Mouse (Mus musculus) C2C12 (cell line): ENCODE data around the gene Fry. TPM values are rescaled to one million over a fixed set of nuclear protein-coding genes. Genes with fewer than 3 reads are reported as not detected.

Source experiments
- H3K27me3 ChIP-seq: one replicate; pipeline ENCODE4 v1.6.1; 2011; ENCODE audit not compliant: control insufficient read depth, insufficient read depth, insufficient read length
- H3K36me3 ChIP-seq: one replicate; pipeline ENCODE4 v1.6.1; 2011; ENCODE audit not compliant: control insufficient read depth, insufficient read depth
- H3K4me3 ChIP-seq: one replicate; pipeline ENCODE4 v1.5.1; 2011; ENCODE audit warnings: mild to moderate bottlenecking, control low read depth; ENCODE audit not compliant: poor library complexity, insufficient read depth, severe bottlenecking
- H3K79me2 ChIP-seq: one replicate; pipeline ENCODE4 v1.6.1; 2011; ENCODE audit not compliant: control insufficient read depth, insufficient read depth
- H3K79me3 ChIP-seq: one replicate; pipeline ENCODE4 v1.6.1; 2011; ENCODE audit warnings: low read depth, control low read depth
- H3ac ChIP-seq: one replicate; pipeline ENCODE3; 2011; ENCODE audit warnings: low read depth; ENCODE audit not compliant: control insufficient read depth, insufficient read length
- CEBPB ChIP-seq: IDR thresholded peaks from one replicate; pipeline ENCODE4 v1.6.1; 2011; ENCODE audit warnings: low read depth, mild to moderate bottlenecking, control low read depth, moderate library complexity
- CTCF ChIP-seq: IDR thresholded peaks from one replicate; pipeline ENCODE4 v1.5.1; 2011; ENCODE audit not compliant: control insufficient read depth, insufficient read depth, insufficient read length
- FOSL1 ChIP-seq: IDR thresholded peaks from one replicate; pipeline ENCODE4 v1.8.0; 2011; ENCODE audit warnings: mild to moderate bottlenecking, low read length; ENCODE audit not compliant: poor library complexity, insufficient read depth, severe bottlenecking
- MAX ChIP-seq: IDR thresholded peaks from one replicate; pipeline ENCODE4 v1.6.1; 2011; ENCODE audit warnings: mild to moderate bottlenecking, control low read depth
- MYOD1 ChIP-seq: IDR thresholded peaks from one replicate; pipeline ENCODE4 v1.6.1; 2011; ENCODE audit warnings: low read depth; ENCODE audit not compliant: control insufficient read depth, insufficient read length
- MYOG ChIP-seq: IDR thresholded peaks from one replicate; pipeline ENCODE4 v1.6.1; 2011; ENCODE audit not compliant: control insufficient read depth, insufficient read length; ENCODE audit errors: extremely low read depth
- USF1 ChIP-seq: IDR thresholded peaks from one replicate; pipeline ENCODE4 v1.6.1; 2011; ENCODE audit warnings: low read depth, mild to moderate bottlenecking, control low read depth, moderate library complexity
- polyA plus RNA-seq: library from polyadenylated mRNA; unstranded; fragments of >200 nt; fragmentation: generic; extraction: Trizol; gene quantifications from one replicate; pipeline ENCODE4 v1.2.1, GENCODE M21; 2012; ENCODE audit warnings: missing spikeins

Fry gene
- polyA plus RNA-seq, 1 experiment: 0.25 TPM

- TF ChIP-seq CTCF (no peak), MYOG (no peak), USF1 (no peak), CEBPB (no peak), FOSL1 (no peak)
- H3K27me3 ChIP-seq: no peaks in the 10 kb centered on the region
- no peaks in the 10 kb centered on the region for H3K36me3 ChIP-seq
- H3ac ChIP-seq: no peak overlapping the region
- H3K4me3 ChIP-seq: no peak overlapping the region
- no peaks in the 10 kb centered on the region for H3K79me3 ChIP-seq
- no peaks in the 10 kb centered on the region for H3K79me2 ChIP-seq
These were observed 48.4 kb downstream of the Fry start for GRCm38 (mm10) chr5:150166811-150167210.

GRCm38 (mm10) chr5:150167287-150167686 lies 48.8 kb downstream of the Fry start:
- H3K79me2 ChIP-seq: no peaks in the 10 kb centered on the region
- H3ac ChIP-seq: no peak overlapping the region
- no peaks in the 10 kb centered on the region for H3K79me3 ChIP-seq
- TF ChIP-seq CTCF: no peak
- no peak for TF ChIP-seq FOSL1
- no peak for TF ChIP-seq USF1
- no peak for TF ChIP-seq MYOD1
- TF ChIP-seq CEBPB: no peak
- TF ChIP-seq MAX: no peak
- no peak for TF ChIP-seq MYOG
- no peaks in the 10 kb centered on the region for H3K27me3 ChIP-seq
- H3K36me3 ChIP-seq: no peaks in the 10 kb centered on the region
- H3K4me3 ChIP-seq: no peak overlapping the region

GRCm38 (mm10) chr5:150168712-150169111 lies 50.3 kb downstream of the Fry start:
- Histone ChIP-seq H3ac (no peak overlapping the region), H3K27me3 (no peaks in the 10 kb centered on the region), H3K36me3 (no peaks in the 10 kb centered on the region), H3K79me2 (no peaks in the 10 kb centered on the region), H3K4me3 (no peak overlapping the region), H3K79me3 (no peaks in the 10 kb centered on the region)
- TF ChIP-seq FOSL1: no peak
- TF ChIP-seq CTCF: peak; percentile 14

- Histone ChIP-seq H3ac (no peak overlapping the region), H3K79me2 (no peaks in the 10 kb centered on the region)
These were observed 53.1 kb downstream of the Fry start for GRCm38 (mm10) chr5:150171562-150171961.

GRCm38 (mm10) chr5:150173869-150174268 lies 55.4 kb downstream of the Fry start:
- Histone ChIP-seq H3K36me3 (no peaks in the 10 kb centered on the region), H3ac (no peak overlapping the region), H3K79me2 (no peaks in the 10 kb centered on the region), H3K27me3 (no peaks in the 10 kb centered on the region), H3K79me3 (no peaks in the 10 kb centered on the region), H3K4me3 (no peak overlapping the region)
- TF ChIP-seq MYOD1 (no peak), CTCF (no peak)

More at GRCm38 (mm10) chr5:150171562-150171961, 53.1 kb downstream of the Fry start:
- H3K36me3 ChIP-seq: no peaks in the 10 kb centered on the region
- TF ChIP-seq USF1 (no peak), CTCF (no peak), MYOD1 (no peak), MAX (no peak), MYOG (no peak), FOSL1 (no peak), CEBPB (no peak)
- H3K4me3 ChIP-seq: no peak overlapping the region
- H3K79me3 ChIP-seq: no peaks in the 10 kb centered on the region
- no peaks in the 10 kb centered on the region for H3K27me3 ChIP-seq

GRCm38 (mm10) chr5:150174950-150175349 lies 56.5 kb downstream of the Fry start:
- H3K79me3 ChIP-seq: no peaks in the 10 kb centered on the region
- H3K27me3 ChIP-seq: no peaks in the 10 kb centered on the region
- no peak for TF ChIP-seq CTCF
- no peak for TF ChIP-seq MYOD1
- H3K36me3 ChIP-seq: no peaks in the 10 kb centered on the region
- H3K79me2 ChIP-seq: no peaks in the 10 kb centered on the region
- H3ac ChIP-seq: no peak overlapping the region
- no peak overlapping the region for H3K4me3 ChIP-seq

GRCm38 (mm10) chr5:150176251-150177015 lies 58.0 kb downstream of the Fry start:
- no peak overlapping the region for H3ac ChIP-seq
- no peaks in the 10 kb centered on the region for H3K79me2 ChIP-seq
- no peak for TF ChIP-seq CTCF
- TF ChIP-seq USF1: no peak
- TF ChIP-seq MYOG: no peak
- TF ChIP-seq MYOD1: no peak
- TF ChIP-seq CEBPB: no peak
- TF ChIP-seq FOSL1: no peak
- no peak for TF ChIP-seq MAX
- H3K4me3 ChIP-seq: no peak overlapping the region
- H3K27me3 ChIP-seq: no peaks in the 10 kb centered on the region
- H3K36me3 ChIP-seq: no peaks in the 10 kb centered on the region
- no peaks in the 10 kb centered on the region for H3K79me3 ChIP-seq
